Mouse (Mus musculus): ENCODE measurements around the gene Dhtkd1. TPM values are rescaled to one million over a fixed set of nuclear protein-coding genes. Genes with fewer than 3 reads are reported as not detected.

The Dhtkd1 gene
- polyA plus RNA-seq, 1 experiment from 2014 or later: 10.1 TPM

DNA sequence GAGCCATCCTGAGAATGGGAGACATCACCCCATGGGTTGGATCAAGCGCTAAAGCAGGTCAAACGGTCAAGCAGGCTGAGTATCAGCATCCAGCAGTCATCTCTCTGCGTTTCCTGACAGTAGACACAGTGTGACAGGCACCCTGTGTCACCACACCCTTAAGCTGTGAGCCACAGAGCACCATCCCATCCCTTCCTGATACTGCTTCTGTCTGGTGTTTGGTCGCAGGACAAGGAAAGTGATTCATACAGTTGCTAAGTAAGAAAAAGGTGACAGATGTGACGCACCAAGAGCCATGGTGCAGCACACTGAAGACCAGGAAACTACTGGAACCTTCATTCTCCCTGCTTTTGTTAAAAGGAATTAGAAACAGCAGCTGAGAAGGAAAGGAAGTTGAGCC, 53.7 kb downstream of the Dhtkd1 start:
- Histone ChIP-seq H3K36me3 (ENCODE audit: control insufficient read depth, insufficient read depth, low read length) (peaks cover 21% of the 10 kb centered on the region), H3K9ac (replicated peaks; ENCODE audit: low read depth, low read length) (no peak overlapping the region), H3K4me1 (ENCODE audit: control insufficient read depth, insufficient read depth, low read length) (peaks cover 7% of the 10 kb centered on the region; the same call in 1 of the 2 replicates), H3K27ac (ENCODE audit: low read depth, low read length) (no peak overlapping the region), H3K4me3 (ENCODE audit: low read depth, low read length) (no peak overlapping the region), H3K27me3 (ENCODE audit: control insufficient read depth, insufficient read depth, low read length) (no peaks in the 10 kb centered on the region), H3K4me2 (ENCODE audit: low read depth, low read length) (no peak overlapping the region), H3K9me3 (ENCODE audit: control insufficient read depth, low read length) (no peaks in the 10 kb centered on the region)
- ATAC-seq (ENCODE audit: low read depth): no peak
- 90% methylated on average over 5 of the region's 5 CpGs for WGBS

DNA sequence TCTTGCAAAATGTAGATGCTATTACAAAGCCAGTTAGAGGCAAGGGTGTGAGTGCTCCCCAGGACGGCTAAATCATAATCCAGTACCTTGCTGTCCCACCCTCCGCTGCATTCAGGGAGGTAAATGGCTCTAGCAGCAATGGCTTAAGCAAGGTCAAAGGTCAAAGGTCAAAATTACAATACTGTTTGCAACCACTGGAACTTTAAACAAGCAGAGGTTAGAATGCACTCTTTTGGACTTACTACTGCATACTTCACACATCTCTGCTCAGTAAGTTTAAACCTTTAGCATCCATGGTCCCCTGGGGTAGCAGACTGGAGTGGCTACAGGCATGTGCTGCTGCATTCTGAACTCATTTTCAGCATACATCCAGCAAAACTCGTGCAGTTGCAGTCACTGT, 65.1 kb downstream of the Dhtkd1 start:
- no peak for ATAC-seq (ENCODE audit: low read depth)
- WGBS: 43% methylated on average over 3 of the region's 3 CpGs
- H3K4me1 ChIP-seq (ENCODE audit: control insufficient read depth, insufficient read depth, low read length): no peaks in the 10 kb centered on the region

DNA sequence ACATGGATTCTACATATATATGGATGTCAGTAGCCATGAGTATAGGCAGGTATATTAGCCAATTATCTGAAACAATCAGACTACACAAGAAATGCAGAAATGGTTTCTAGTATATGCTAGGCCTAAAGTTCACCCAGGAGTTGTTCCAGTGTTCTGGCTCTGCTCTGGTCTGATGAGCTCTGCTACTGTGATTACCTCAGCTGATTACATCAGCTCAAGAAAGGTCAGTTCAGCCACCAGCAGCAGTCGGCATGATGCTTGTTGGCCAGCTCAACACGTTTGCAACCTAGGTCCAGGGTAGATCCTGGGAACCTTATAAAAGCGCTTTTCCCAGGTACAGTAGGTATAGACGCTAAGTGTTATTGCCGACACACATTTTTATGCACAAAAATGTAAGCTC, 72.8 kb downstream of the Dhtkd1 start:
- Histone ChIP-seq H3K4me1 (ENCODE audit: control insufficient read depth, insufficient read depth, low read length) (no peaks in the 10 kb centered on the region), H3K27me3 (ENCODE audit: control insufficient read depth, insufficient read depth, low read length) (no peaks in the 10 kb centered on the region), H3K36me3 (ENCODE audit: control insufficient read depth, insufficient read depth, low read length) (peaks cover 28% of the 10 kb centered on the region; the same call in 1 of the 2 replicates), H3K9me3 (ENCODE audit: control insufficient read depth, low read length) (no peaks in the 10 kb centered on the region), H3K27ac (ENCODE audit: low read depth, low read length) (no peak overlapping the region), H3K9ac (replicated peaks; ENCODE audit: low read depth, low read length) (no peak overlapping the region), H3K4me3 (ENCODE audit: low read depth, low read length) (no peak overlapping the region), H3K4me2 (ENCODE audit: low read depth, low read length) (no peak overlapping the region)
- no peak for ATAC-seq (ENCODE audit: low read depth)
- WGBS: 92% methylated on average over 5 of the region's 5 CpGs

More for the DNA sequence above, 65.1 kb downstream of the Dhtkd1 start:
- Histone ChIP-seq H3K27ac (ENCODE audit: low read depth, low read length) (no peak overlapping the region), H3K9ac (replicated peaks; ENCODE audit: low read depth, low read length) (no peak overlapping the region), H3K4me3 (ENCODE audit: low read depth, low read length) (no peak overlapping the region), H3K36me3 (ENCODE audit: control insufficient read depth, insufficient read depth, low read length) (peaks cover 29% of the 10 kb centered on the region), H3K9me3 (ENCODE audit: control insufficient read depth, low read length) (no peaks in the 10 kb centered on the region), H3K27me3 (ENCODE audit: control insufficient read depth, insufficient read depth, low read length) (no peaks in the 10 kb centered on the region), H3K4me2 (ENCODE audit: low read depth, low read length) (no peak overlapping the region)

DNA sequence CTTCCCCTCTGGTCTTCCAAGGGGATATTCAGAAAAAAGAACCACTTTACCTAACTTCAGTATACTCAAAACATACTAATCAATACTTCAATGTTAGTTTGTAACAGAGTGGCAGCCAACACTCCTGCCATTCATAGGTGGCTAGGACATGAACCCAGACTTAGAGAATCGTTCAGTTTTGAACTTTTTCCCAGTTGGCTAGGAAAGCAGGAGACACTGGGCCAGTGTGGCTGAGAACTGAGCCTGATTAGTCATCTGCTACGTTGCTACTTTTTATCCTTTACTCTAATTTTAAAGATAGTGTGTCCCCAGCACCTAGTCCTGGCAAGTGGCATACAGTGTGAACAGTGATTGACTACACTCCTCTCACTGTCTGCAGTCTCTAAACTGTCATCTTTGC, 74.9 kb downstream of the Dhtkd1 start:
- Histone ChIP-seq H3K36me3 (ENCODE audit: control insufficient read depth, insufficient read depth, low read length) (peaks cover 27% of the 10 kb centered on the region; the same call in 1 of the 2 replicates), H3K4me2 (ENCODE audit: low read depth, low read length) (no peak overlapping the region), H3K27ac (ENCODE audit: low read depth, low read length) (no peak overlapping the region), H3K27me3 (ENCODE audit: control insufficient read depth, insufficient read depth, low read length) (no peaks in the 10 kb centered on the region), H3K4me3 (ENCODE audit: low read depth, low read length) (no peak overlapping the region), H3K9ac (replicated peaks; ENCODE audit: low read depth, low read length) (no peak overlapping the region), H3K4me1 (ENCODE audit: control insufficient read depth, insufficient read depth, low read length) (no peaks in the 10 kb centered on the region), H3K9me3 (ENCODE audit: control insufficient read depth, low read length) (no peaks in the 10 kb centered on the region)
- 87% methylated on average over 2 of the region's 2 CpGs for WGBS
- no peak for ATAC-seq (ENCODE audit: low read depth)

DNA sequence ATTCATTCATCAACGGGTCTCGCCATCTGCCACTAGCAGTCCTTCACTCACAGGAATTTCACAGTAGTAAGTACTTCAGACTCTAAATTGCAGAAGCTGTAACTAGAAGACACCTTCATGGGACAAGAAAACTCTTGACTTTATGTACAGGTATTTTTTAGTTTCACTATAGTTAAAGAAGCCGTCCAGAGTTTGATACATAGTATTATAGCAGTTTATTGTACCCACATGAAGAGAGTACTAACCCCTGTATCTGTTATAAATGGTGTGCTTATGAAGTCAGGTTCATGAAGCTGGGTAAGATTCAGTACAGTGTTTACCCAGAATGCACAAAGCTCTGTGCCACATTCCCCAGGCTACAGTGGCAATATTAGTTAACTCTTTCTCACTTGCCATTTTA, 79.8 kb downstream of the Dhtkd1 start, which contains the start of gene Gm13199:
TSS of gene Gm13199 (minus strand) at position 101 of the 400 bp plus-strand sequence.
- H3K9me3 ChIP-seq (ENCODE audit: control insufficient read depth, low read length): no peaks in the 10 kb centered on the region

DNA sequence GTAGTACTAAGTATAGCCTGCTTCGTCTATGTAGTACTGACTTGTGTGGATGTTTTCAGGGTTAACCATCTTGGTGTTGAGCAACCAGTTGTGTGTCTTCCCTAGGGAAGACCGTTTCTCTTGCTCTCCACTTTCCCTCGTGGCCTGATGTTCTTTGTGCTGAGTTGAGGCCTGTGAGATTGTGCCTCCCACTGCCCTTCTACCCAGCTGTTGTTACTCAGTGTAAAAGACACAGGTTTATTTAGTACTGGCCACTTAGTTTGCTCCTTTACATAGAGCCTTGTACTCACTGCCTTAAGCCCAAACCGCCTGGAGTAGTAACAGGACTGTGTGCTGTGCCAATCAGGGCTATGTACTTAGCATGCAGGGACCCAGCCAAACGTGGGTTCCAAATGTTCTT, 90.7 kb downstream of the Dhtkd1 start:
- H3K4me3 ChIP-seq (ENCODE audit: low read depth, low read length): no peak overlapping the region
- H3K4me1 ChIP-seq (ENCODE audit: control insufficient read depth, insufficient read depth, low read length): no peaks in the 10 kb centered on the region
- H3K9ac ChIP-seq (replicated peaks; ENCODE audit: low read depth, low read length): no peak overlapping the region
- H3K4me2 ChIP-seq (ENCODE audit: low read depth, low read length): no peak overlapping the region
- no peaks in the 10 kb centered on the region for H3K27me3 ChIP-seq (ENCODE audit: control insufficient read depth, insufficient read depth, low read length)
- H3K9me3 ChIP-seq (ENCODE audit: control insufficient read depth, low read length): no peaks in the 10 kb centered on the region
- 88% methylated on average over 5 of the region's 5 CpGs for WGBS
- H3K36me3 ChIP-seq (ENCODE audit: control insufficient read depth, insufficient read depth, low read length): peaks cover 6% of the 10 kb centered on the region
- ATAC-seq (ENCODE audit: low read depth): no peak
- no peak overlapping the region for H3K27ac ChIP-seq (ENCODE audit: low read depth, low read length)

More for the DNA sequence above, 79.8 kb downstream of the Dhtkd1 start, which contains the start of gene Gm13199:
- Histone ChIP-seq H3K36me3 (ENCODE audit: control insufficient read depth, insufficient read depth, low read length) (peaks cover 21% of the 10 kb centered on the region; the same call in 1 of the 2 replicates), H3K9ac (replicated peaks; ENCODE audit: low read depth, low read length) (no peak within 1 kb of the TSS), H3K4me3 (ENCODE audit: low read depth, low read length) (no peak within 1 kb of the TSS), H3K4me2 (ENCODE audit: low read depth, low read length) (no peak within 1 kb of the TSS), H3K27me3 (ENCODE audit: control insufficient read depth, insufficient read depth, low read length) (no peaks in the 10 kb centered on the region), H3K4me1 (ENCODE audit: control insufficient read depth, insufficient read depth, low read length) (no peaks in the 10 kb centered on the region), H3K27ac (ENCODE audit: low read depth, low read length) (no peak within 1 kb of the TSS)
- whole genome bisulfite sequencing: 98% methylated on average over 3 of the region's 3 CpGs
- no peak for ATAC-seq (ENCODE audit: low read depth)

DNA sequence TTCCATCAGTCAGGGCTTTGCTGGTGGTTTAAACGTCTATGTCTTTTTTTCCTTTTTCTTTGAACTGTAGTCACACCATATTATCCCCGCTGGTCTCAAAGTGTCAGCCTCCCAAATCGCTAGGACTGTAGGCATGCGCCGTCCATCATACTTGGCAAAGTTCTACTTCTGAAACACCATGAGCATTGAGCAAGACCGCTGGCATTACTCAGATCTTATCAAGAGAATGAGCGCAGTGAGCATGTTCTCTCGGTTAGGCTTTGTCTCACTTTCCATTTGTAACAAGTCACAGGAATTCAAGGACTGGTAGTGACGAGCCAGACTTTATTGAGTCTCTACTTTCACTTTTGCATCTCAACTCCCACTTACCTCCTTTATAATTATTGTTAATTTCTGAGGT, 91.5 kb downstream of the Dhtkd1 start:
- H3K27me3 ChIP-seq (ENCODE audit: control insufficient read depth, insufficient read depth, low read length): no peaks in the 10 kb centered on the region
- WGBS: 94% methylated on average over 9 of the region's 9 CpGs
- no peak for ATAC-seq (ENCODE audit: low read depth)

More for the DNA sequence above, 91.5 kb downstream of the Dhtkd1 start:
- peaks cover 6% of the 10 kb centered on the region for H3K36me3 ChIP-seq (ENCODE audit: control insufficient read depth, insufficient read depth, low read length)
- no peak overlapping the region for H3K4me3 ChIP-seq (ENCODE audit: low read depth, low read length)
- no peak overlapping the region for H3K4me2 ChIP-seq (ENCODE audit: low read depth, low read length)
- H3K4me1 ChIP-seq (ENCODE audit: control insufficient read depth, insufficient read depth, low read length): no peaks in the 10 kb centered on the region
- no peak overlapping the region for H3K9ac ChIP-seq (replicated peaks; ENCODE audit: low read depth, low read length)
- no peak overlapping the region for H3K27ac ChIP-seq (ENCODE audit: low read depth, low read length)
- no peaks in the 10 kb centered on the region for H3K9me3 ChIP-seq (ENCODE audit: control insufficient read depth, low read length)

Other genes starting within 250 kb of the Dhtkd1 start
- gene Camk1d, start 228.3 kb downstream of the Dhtkd1 start, polyA plus RNA-seq (2014; fragmentation: Nextera tagmentation; extraction: Ambion mirVana): 9.1 and 9.9 TPM in 2 replicates
- gene Nudt5, start 97.8 kb downstream of the Dhtkd1 start, polyA plus RNA-seq (2014; fragmentation: Nextera tagmentation; extraction: Ambion mirVana): 22.7 and 27.3 TPM in 2 replicates
- gene Cdc123, start 97.6 kb downstream of the Dhtkd1 start, polyA plus RNA-seq (2014; fragmentation: Nextera tagmentation; extraction: Ambion mirVana): 241 and 270 TPM in 2 replicates
- gene Gm13199, start 79.9 kb downstream of the Dhtkd1 start, polyA plus RNA-seq (2014; fragmentation: Nextera tagmentation; extraction: Ambion mirVana): 1.7 and 2.8 TPM in 2 replicates
- 134 and 144 TPM in 2 replicates for gene Sec61a2, start 47.4 kb downstream of the Dhtkd1 start, polyA plus RNA-seq (2014; fragmentation: Nextera tagmentation; extraction: Ambion mirVana)
- gene Upf2, start 8.7 kb upstream of the Dhtkd1 start, polyA plus RNA-seq (2014; fragmentation: Nextera tagmentation; extraction: Ambion mirVana): 10.4 and 11.0 TPM in 2 replicates
- gene Proser2, start 187.4 kb upstream of the Dhtkd1 start, polyA plus RNA-seq (2014; fragmentation: Nextera tagmentation; extraction: Ambion mirVana): 7.3 and 10.9 TPM in 2 replicates